Mouse (Mus musculus): ENCODE data around the gene Zc3h15.

DNA sequence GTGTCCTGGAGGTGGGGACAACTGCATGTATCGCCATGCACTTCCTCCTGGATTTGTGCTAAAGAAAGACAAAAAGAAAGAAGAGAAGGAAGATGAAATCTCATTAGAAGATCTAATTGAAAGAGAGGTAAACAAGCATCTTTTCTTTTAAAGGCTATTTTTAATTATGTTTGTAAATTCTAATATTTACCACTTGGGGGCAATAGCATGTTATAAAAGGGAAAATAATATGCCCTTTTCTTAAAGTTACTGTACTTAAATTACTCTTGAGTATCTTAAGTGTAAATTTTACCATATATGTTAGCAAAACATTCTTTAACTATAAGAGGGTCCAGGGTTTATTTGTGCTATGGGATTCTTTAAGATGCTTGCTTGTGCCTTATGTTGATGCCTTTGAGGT, 15.9 kb downstream of the Zc3h15 start:
- TF ChIP-seq KAT2A (conservative IDR thresholded peaks at IDR 0.05; ENCODE audit: low read depth, low read length) (no peak), CTCF (IDR thresholded peaks at IDR 0.05 in 2 of 3, conservative IDR thresholded peaks at IDR 0.05 in 1 of 3; ENCODE audit: control insufficient read depth in 1 of 3, insufficient read depth in 1 of 3, low read depth in 2 of 3, low read length in 3 of 3, poor library complexity in 1 of 3, severe bottlenecking in 1 of 3) (no peak; a peak in 1 of 6 replicates), TCF12 (IDR thresholded peaks at IDR 0.05; ENCODE audit: low read depth, low read length) (no peak), BHLHE40 (IDR thresholded peaks at IDR 0.05; ENCODE audit: borderline replicate concordance, low read depth, low read length) (no peak), MAX (IDR thresholded peaks at IDR 0.05; ENCODE audit: low read length) (no peak), CHD1 (IDR thresholded peaks at IDR 0.05; ENCODE audit: low read depth, low read length) (no peak), ZNF384 (IDR thresholded peaks at IDR 0.05; ENCODE audit: low read depth, low read length) (no peak), ETS1 (IDR thresholded peaks at IDR 0.05; ENCODE audit: low read depth, low read length) (no peak), ELF1 (IDR thresholded peaks at IDR 0.05; ENCODE audit: low read depth, low read length) (no peak), SIN3A (IDR thresholded peaks at IDR 0.05; ENCODE audit: low read length) (no peak), EP300 (IDR thresholded peaks at IDR 0.05; ENCODE audit: low read depth in 1 of 2, low read length in 2 of 2) (no peak), MAFK (IDR thresholded peaks at IDR 0.05; ENCODE audit: borderline replicate concordance, low read depth, low read length) (no peak), POLR2A (IDR thresholded peaks at IDR 0.05; ENCODE audit: control insufficient read depth in 1 of 2, insufficient read depth in 1 of 2, low read depth in 1 of 2, low read length in 2 of 2, poor library complexity in 1 of 2) (no peak), USF2 (IDR thresholded peaks at IDR 0.05; ENCODE audit: borderline replicate concordance in 1 of 2, insufficient read depth in 1 of 2, low read depth in 1 of 2, low read length in 2 of 2) (no peak)
